Mouse (Mus musculus) urinary bladder, postnatal 4 days (tissue): ENCODE results near the gene Gm10645.
A peak's percentile ranks its signal among the peaks of the same experiment; 100 is the strongest.

Experiments used
- DNase-seq, 2 experiments: peaks; one replicate each; pipeline ENCODE4 v3.0.0; 2021 to 2022; ENCODE audit warnings: low spot score in 2 of 2

The Gm10645 gene

GRCm38 (mm10) chr8:83165931-83166867 is at the start of gene Gm10645:
Gene Gm10645, minus strand, starts transcription at chr8:83166170.
- peak; percentile 53 to 64 for DNase-seq

- no peak for DNase-seq
Measured at GRCm38 (mm10) chr8:83215065-83215464, 49.1 kb upstream of the Gm10645 start.

GRCm38 (mm10) chr8:83210676-83211075 is 44.7 kb upstream of the Gm10645 start:
- DNase-seq: no peak

GRCm38 (mm10) chr8:83209581-83209980 is 43.6 kb upstream of the Gm10645 start:
- DNase-seq: no peak

- DNase-seq: no peak
Measured at GRCm38 (mm10) chr8:83205907-83206306, 39.9 kb upstream of the Gm10645 start.

- no peak for DNase-seq
Measured at GRCm38 (mm10) chr8:83202946-83203345, 37.0 kb upstream of the Gm10645 start.

GRCm38 (mm10) chr8:83200191-83201177 is 34.5 kb upstream of the Gm10645 start:
- peak in 1 of 2 experiments; percentile 36 for DNase-seq

GRCm38 (mm10) chr8:83199715-83200114 is 33.7 kb upstream of the Gm10645 start:
- no peak for DNase-seq

GRCm38 (mm10) chr8:83196088-83196487 is 30.1 kb upstream of the Gm10645 start:
- no peak for DNase-seq

GRCm38 (mm10) chr8:83189538-83190095 is 23.6 kb upstream of the Gm10645 start:
- DNase-seq: no peak

GRCm38 (mm10) chr8:83187363-83187962 is 21.5 kb upstream of the Gm10645 start:
- no peak for DNase-seq

GRCm38 (mm10) chr8:83186376-83186775 is 20.4 kb upstream of the Gm10645 start:
- no peak for DNase-seq

- DNase-seq: no peak
Measured at GRCm38 (mm10) chr8:83182784-83183183, 16.8 kb upstream of the Gm10645 start.

- DNase-seq: no peak
Measured at GRCm38 (mm10) chr8:83181851-83182482, 16.0 kb upstream of the Gm10645 start.

GRCm38 (mm10) chr8:83178228-83178742 is 12.3 kb upstream of the Gm10645 start:
- DNase-seq: no peak

- DNase-seq: no peak
Measured at GRCm38 (mm10) chr8:83177317-83178195, 11.6 kb upstream of the Gm10645 start.

- DNase-seq: no peak
Measured at GRCm38 (mm10) chr8:83176785-83177184, 10.8 kb upstream of the Gm10645 start.

- DNase-seq: no peak
Measured at GRCm38 (mm10) chr8:83175680-83176079, 9.7 kb upstream of the Gm10645 start.

- no peak for DNase-seq
Measured at GRCm38 (mm10) chr8:83170894-83171293, 4.9 kb upstream of the Gm10645 start.

GRCm38 (mm10) chr8:83169709-83170108 is 3.7 kb upstream of the Gm10645 start:
- no peak for DNase-seq
